Mouse (Mus musculus) ES-E14 (cell line): ENCODE measurements at regions not wholly inside any gene's neighbourhood (a gene's known extent, or its start where the extent isn't known, plus 50 kb on each side); places are given as distances from the start of the nearest gene placed in this dataset.

Source experiments
- MAFK ChIP-seq: IDR thresholded peaks from 2 replicates; pipeline ENCODE4 v1.6.1; 2014; ENCODE audit warnings: mild to moderate bottlenecking, low read depth, low read length, inconsistent platforms; ENCODE audit not compliant: insufficient read depth
- ZC3H11A ChIP-seq: IDR thresholded peaks from 2 replicates; pipeline ENCODE4 v1.6.1; 2012; ENCODE audit warnings: low read depth, mild to moderate bottlenecking, inconsistent platforms, low read length, borderline replicate concordance
- ZNF384 ChIP-seq: IDR thresholded peaks from 2 replicates; pipeline ENCODE4 v1.6.1; 2012; ENCODE audit warnings: low read depth, low read length, inconsistent platforms

GRCm38 (mm10) chr1:190340715-190341114, 170.2 kb upstream of the Prox1 start:
- TF ChIP-seq ZC3H11A (no peak), ZNF384 (no peak), MAFK (no peak)
